Mouse (Mus musculus) ES-Bruce4 (cell line): Measurements from ENCODE around the gene Nr1h3.

Source experiments
- CTCF ChIP-seq: IDR thresholded peaks from one replicate; pipeline ENCODE4 v1.8.1; 2011; ENCODE audit warnings: low read depth, low read length
- POLR2A ChIP-seq: IDR thresholded peaks from one replicate; pipeline ENCODE4 v1.8.1; 2011; ENCODE audit warnings: low read length; ENCODE audit not compliant: insufficient read depth

GRCm38 (mm10) chr2:91183711-91184405 lies 18.8 kb downstream of the Nr1h3 start, which contains the start of gene Madd:
- no peak for TF ChIP-seq CTCF
- no peak for TF ChIP-seq POLR2A
